Mouse (Mus musculus) kidney, embryonic 16.5 days (tissue): ENCODE results near the gene Gm9747. TPM values are rescaled to one million over a fixed set of nuclear protein-coding genes. Genes with fewer than 3 reads are reported as not detected.

Experiments used
- ATAC-seq: fragments of 200-750 bp; cut with Nextera tagmentation; 2 replicates; pipeline ENCODE4 v1.8.0; 2017; ENCODE audit warnings: moderate TSS enrichment; ENCODE audit not compliant: low FRiP score, low TSS enrichment
- H3K27ac ChIP-seq: fragments of 300-500 bp; sonication (generic); 2 replicates; pipeline ENCODE4 v1.5.1; 2014; ENCODE audit warnings: low read length
- H3K27me3 ChIP-seq: fragments of 300-500 bp; sonication (generic); 2 replicates; pipeline ENCODE4 v1.6.1; 2014; ENCODE audit warnings: low read length, control low read depth, mixed read lengths; ENCODE audit not compliant: insufficient read depth
- H3K36me3 ChIP-seq: fragments of 300-500 bp; sonication (generic); 2 replicates; pipeline ENCODE4 v1.6.1; 2014; ENCODE audit warnings: low read length, control low read depth, mixed read lengths; ENCODE audit not compliant: insufficient read depth
- H3K4me1 ChIP-seq: fragments of 300-500 bp; sonication (generic); 2 replicates; pipeline ENCODE4 v1.6.1; 2014; ENCODE audit warnings: low read length, control low read depth, mixed read lengths; ENCODE audit not compliant: insufficient read depth
- H3K4me2 ChIP-seq: fragments of 300-500 bp; sonication (generic); replicated peaks from 2 replicates; pipeline ENCODE4 v1.6.1; 2014; ENCODE audit warnings: low read depth, low read length
- H3K4me3 ChIP-seq: fragments of 300-500 bp; sonication (generic); 2 replicates; pipeline ENCODE4 v1.5.1; 2014; ENCODE audit warnings: mild to moderate bottlenecking, low read length
- H3K9ac ChIP-seq: fragments of 300-500 bp; sonication (generic); replicated peaks from 2 replicates; pipeline ENCODE4 v1.6.1; 2014; ENCODE audit warnings: low read length
- H3K9me3 ChIP-seq: fragments of 300-500 bp; sonication (generic); 2 replicates; pipeline ENCODE4 v1.6.1; 2016; ENCODE audit warnings: low read length, control low read depth
- WGBS: fragments of 180-500 bp; shearing (Covaris S2); extraction: QIAGEN DNeasy Blood & Tissue Kit; methylation state at CpG from one replicate; pipeline ENCODE4 v1.1.7; 2014; 5-methylcytosine and 5-hydroxymethylcytosine counted together
- polyA plus RNA-seq: library from polyadenylated mRNA; unstranded; fragments of >200 nt; fragmentation: Nextera tagmentation; extraction: Ambion mirVana; gene quantifications from 2 replicates; pipeline ENCODE4 v1.2.1, GENCODE M21; 2015

Gm9747 gene
- polyA plus RNA-seq, 1 experiment from 2014 or later: 15.0 TPM

GRCm38 (mm10) chr1:82247221-82247951 is 14.5 kb downstream of the Gm9747 start:
- peak; percentile 77 for ATAC-seq
- Histone ChIP-seq H3K4me3 (no peak overlapping the region), H3K36me3 (no peaks in the 10 kb centered on the region), H3K9ac (no peak overlapping the region), H3K4me2 (no peak overlapping the region), H3K4me1 (peaks cover 10% of the 10 kb centered on the region), H3K9me3 (no peaks in the 10 kb centered on the region), H3K27ac (no peak overlapping the region), H3K27me3 (no peaks in the 10 kb centered on the region)
- 30% methylated on average over 10 of the region's 10 CpGs for WGBS

GRCm38 (mm10) chr1:82253789-82254445 is 21.0 kb downstream of the Gm9747 start:
- H3K36me3 ChIP-seq: no peaks in the 10 kb centered on the region; the same call in 1 of the 2 replicates
- H3K4me3 ChIP-seq: no peak overlapping the region
- no peak overlapping the region for H3K27ac ChIP-seq
- no peaks in the 10 kb centered on the region for H3K9me3 ChIP-seq
- H3K4me2 ChIP-seq: no peak overlapping the region
- no peak overlapping the region for H3K9ac ChIP-seq
- whole genome bisulfite sequencing: 76% methylated on average over 9 of the region's 9 CpGs
- 0 out of 2 replicates have a peak, but pooled peaks cover 8% of the 10 kb centered on the region for H3K4me1 ChIP-seq
- peak; percentile 62 for ATAC-seq
- H3K27me3 ChIP-seq: no peaks in the 10 kb centered on the region

- Histone ChIP-seq H3K27me3 (no peaks in the 10 kb centered on the region), H3K4me2 (no peak overlapping the region), H3K36me3 (no peaks in the 10 kb centered on the region; the same call in 1 of the 2 replicates), H3K9me3 (no peaks in the 10 kb centered on the region), H3K4me3 (no peak overlapping the region), H3K4me1 (0 out of 2 replicates have a peak, but pooled peaks cover 8% of the 10 kb centered on the region), H3K27ac (no peak overlapping the region), H3K9ac (no peak overlapping the region)
- ATAC-seq: no peak
- 43% methylated on average over 5 of the region's 5 CpGs for WGBS
Observed at GRCm38 (mm10) chr1:82257457-82257856, 24.5 kb downstream of the Gm9747 start.

GRCm38 (mm10) chr1:82258331-82258730 is 25.4 kb downstream of the Gm9747 start:
- no peak overlapping the region for H3K27ac ChIP-seq
- H3K36me3 ChIP-seq: no peaks in the 10 kb centered on the region; the same call in 1 of the 2 replicates
- no peak overlapping the region for H3K9ac ChIP-seq
- 0 out of 2 replicates have a peak, but pooled peaks cover 8% of the 10 kb centered on the region for H3K4me1 ChIP-seq
- H3K9me3 ChIP-seq: no peaks in the 10 kb centered on the region
- 43% methylated on average over 7 of the region's 7 CpGs for WGBS
- H3K4me2 ChIP-seq: no peak overlapping the region
- no peaks in the 10 kb centered on the region for H3K27me3 ChIP-seq
- H3K4me3 ChIP-seq: no peak overlapping the region
- ATAC-seq: no peak

GRCm38 (mm10) chr1:82260055-82260454 is 27.1 kb downstream of the Gm9747 start:
- no peak for ATAC-seq
- H3K9me3 ChIP-seq: no peaks in the 10 kb centered on the region
- 72% methylated on average over 3 of the region's 3 CpGs for WGBS

GRCm38 (mm10) chr1:82261053-82261618 is 28.2 kb downstream of the Gm9747 start:
- Histone ChIP-seq H3K27me3 (no peaks in the 10 kb centered on the region), H3K9ac (no peak overlapping the region), H3K9me3 (no peaks in the 10 kb centered on the region), H3K4me2 (no peak overlapping the region), H3K36me3 (no peaks in the 10 kb centered on the region), H3K4me3 (no peak overlapping the region), H3K4me1 (0 out of 2 replicates have a peak, but pooled peaks cover 8% of the 10 kb centered on the region), H3K27ac (no peak overlapping the region)
- no peak for ATAC-seq
- 42% methylated on average over 9 of the region's 9 CpGs for WGBS

More at GRCm38 (mm10) chr1:82260055-82260454, 27.1 kb downstream of the Gm9747 start:
- H3K4me2 ChIP-seq: no peak overlapping the region
- no peak overlapping the region for H3K9ac ChIP-seq
- 0 out of 2 replicates have a peak, but pooled peaks cover 8% of the 10 kb centered on the region for H3K4me1 ChIP-seq
- no peaks in the 10 kb centered on the region for H3K36me3 ChIP-seq
- no peak overlapping the region for H3K27ac ChIP-seq
- H3K4me3 ChIP-seq: no peak overlapping the region
- H3K27me3 ChIP-seq: no peaks in the 10 kb centered on the region

GRCm38 (mm10) chr1:82261638-82262037 is 28.7 kb downstream of the Gm9747 start:
- Histone ChIP-seq H3K4me1 (0 out of 2 replicates have a peak, but pooled peaks cover 8% of the 10 kb centered on the region), H3K9me3 (no peaks in the 10 kb centered on the region), H3K4me3 (no peak overlapping the region), H3K27me3 (no peaks in the 10 kb centered on the region), H3K9ac (no peak overlapping the region), H3K36me3 (no peaks in the 10 kb centered on the region), H3K27ac (no peak overlapping the region), H3K4me2 (no peak overlapping the region)
- WGBS: 83% methylated on average over 5 of the region's 5 CpGs
- ATAC-seq: no peak

- 60% methylated on average over 1 of the region's 1 CpGs for WGBS
Observed at GRCm38 (mm10) chr1:82262331-82262730, 29.4 kb downstream of the Gm9747 start.

GRCm38 (mm10) chr1:82267547-82267946 is 34.6 kb downstream of the Gm9747 start:
- no peak overlapping the region for H3K4me3 ChIP-seq
- H3K27ac ChIP-seq: no peak overlapping the region
- no peaks in the 10 kb centered on the region for H3K27me3 ChIP-seq
- H3K4me1 ChIP-seq: peaks cover 6% of the 10 kb centered on the region; the same call in 1 of the 2 replicates
- H3K36me3 ChIP-seq: no peaks in the 10 kb centered on the region
- no peaks in the 10 kb centered on the region for H3K9me3 ChIP-seq
- H3K4me2 ChIP-seq: no peak overlapping the region
- 54% methylated on average over 4 of the region's 4 CpGs for WGBS
- H3K9ac ChIP-seq: no peak overlapping the region
- ATAC-seq: no peak

More at GRCm38 (mm10) chr1:82262331-82262730, 29.4 kb downstream of the Gm9747 start:
- H3K4me3 ChIP-seq: no peak overlapping the region
- H3K9me3 ChIP-seq: no peaks in the 10 kb centered on the region
- no peak for ATAC-seq
- H3K4me1 ChIP-seq: peaks cover 6% of the 10 kb centered on the region; the same call in 1 of the 2 replicates
- no peak overlapping the region for H3K4me2 ChIP-seq
- H3K27ac ChIP-seq: no peak overlapping the region
- no peak overlapping the region for H3K9ac ChIP-seq
- H3K36me3 ChIP-seq: no peaks in the 10 kb centered on the region
- no peaks in the 10 kb centered on the region for H3K27me3 ChIP-seq
